Mouse (Mus musculus): Measurements from ENCODE around the gene Rptor.

Rptor gene

GRCm38 (mm10) chr11:119833877-119834804, 231.4 kb downstream of the Rptor start:
- DNase-seq (ENCODE audit: extremely low read depth, insufficient read length, low spot score), result no peak

- no peak for DNase-seq (ENCODE audit: extremely low read depth, insufficient read length, low spot score)
Measured at GRCm38 (mm10) chr11:119836326-119836725, 233.6 kb downstream of the Rptor start.

- no peak for DNase-seq (ENCODE audit: extremely low read depth, insufficient read length, low spot score)
Measured at GRCm38 (mm10) chr11:119837786-119838185, 235.1 kb downstream of the Rptor start.

- no peak for DNase-seq (ENCODE audit: extremely low read depth, insufficient read length, low spot score)
Measured at GRCm38 (mm10) chr11:119839411-119840342, 237.0 kb downstream of the Rptor start.

- no peak for DNase-seq (ENCODE audit: extremely low read depth, insufficient read length, low spot score)
Measured at GRCm38 (mm10) chr11:119846608-119847007, 243.9 kb downstream of the Rptor start.

- no peak for DNase-seq (ENCODE audit: extremely low read depth, insufficient read length, low spot score)
Measured at GRCm38 (mm10) chr11:119847076-119847475, 244.4 kb downstream of the Rptor start.

- DNase-seq (ENCODE audit: extremely low read depth, insufficient read length, low spot score), result no peak
Measured at GRCm38 (mm10) chr11:119847569-119847968, 244.9 kb downstream of the Rptor start.

- no peak for DNase-seq (ENCODE audit: extremely low read depth, insufficient read length, low spot score)
Measured at GRCm38 (mm10) chr11:119848189-119848588, 245.5 kb downstream of the Rptor start.

- DNase-seq (ENCODE audit: extremely low read depth, insufficient read length, low spot score), result peak; percentile 47
Measured at GRCm38 (mm10) chr11:119855999-119856398, 253.3 kb downstream of the Rptor start.

- DNase-seq (ENCODE audit: extremely low read depth, insufficient read length, low spot score), result no peak
Measured at GRCm38 (mm10) chr11:119862523-119863299, 260.0 kb downstream of the Rptor start.

- DNase-seq (ENCODE audit: extremely low read depth, insufficient read length, low spot score), result peak; percentile 77
Measured at GRCm38 (mm10) chr11:119863421-119863821, 260.7 kb downstream of the Rptor start.

- no peak for DNase-seq (ENCODE audit: extremely low read depth, insufficient read length, low spot score)
Measured at GRCm38 (mm10) chr11:119866837-119867236, 264.1 kb downstream of the Rptor start.

GRCm38 (mm10) chr11:119868138-119868537, 265.4 kb downstream of the Rptor start:
- DNase-seq (ENCODE audit: extremely low read depth, insufficient read length, low spot score), result no peak

- no peak for DNase-seq (ENCODE audit: extremely low read depth, insufficient read length, low spot score)
Measured at GRCm38 (mm10) chr11:119868556-119868955, 265.9 kb downstream of the Rptor start.

- DNase-seq (ENCODE audit: extremely low read depth, insufficient read length, low spot score), result no peak
Measured at GRCm38 (mm10) chr11:119871141-119871540, 268.4 kb downstream of the Rptor start.

GRCm38 (mm10) chr11:119873643-119874042, 270.9 kb downstream of the Rptor start:
- no peak for DNase-seq (ENCODE audit: extremely low read depth, insufficient read length, low spot score)

- DNase-seq (ENCODE audit: extremely low read depth, insufficient read length, low spot score), result no peak
Measured at GRCm38 (mm10) chr11:119874841-119875240, 272.1 kb downstream of the Rptor start.

- no peak for DNase-seq (ENCODE audit: extremely low read depth, insufficient read length, low spot score)
Measured at GRCm38 (mm10) chr11:119875685-119876084, 273.0 kb downstream of the Rptor start.

GRCm38 (mm10) chr11:119877124-119877523, 274.4 kb downstream of the Rptor start:
- no peak for DNase-seq (ENCODE audit: extremely low read depth, insufficient read length, low spot score)

- DNase-seq (ENCODE audit: extremely low read depth, insufficient read length, low spot score), result no peak
Measured at GRCm38 (mm10) chr11:119879573-119879972, 276.9 kb downstream of the Rptor start.
